Mouse (Mus musculus) brain, adult 10 weeks (tissue): Measurements from ENCODE around the gene Clptm1. TPM values are rescaled to one million over a fixed set of nuclear protein-coding genes. Genes with fewer than 3 reads are reported as not detected.

ENCODE experiments used
- polyA plus RNA-seq: library from polyadenylated mRNA; stranded (reverse); fragments of 350-450 nt; fragmentation: Illumina TruSeq; extraction: RNeasy Lipid Tissue Mini Kit (QIAGEN cat#74804); gene quantifications from one replicate; pipeline ENCODE4 v1.2.3, GENCODE M21; 2015; ENCODE audit warnings: low read depth, low replicate concordance

The Clptm1 gene
- polyA plus RNA-seq: 134 TPM

DNA sequence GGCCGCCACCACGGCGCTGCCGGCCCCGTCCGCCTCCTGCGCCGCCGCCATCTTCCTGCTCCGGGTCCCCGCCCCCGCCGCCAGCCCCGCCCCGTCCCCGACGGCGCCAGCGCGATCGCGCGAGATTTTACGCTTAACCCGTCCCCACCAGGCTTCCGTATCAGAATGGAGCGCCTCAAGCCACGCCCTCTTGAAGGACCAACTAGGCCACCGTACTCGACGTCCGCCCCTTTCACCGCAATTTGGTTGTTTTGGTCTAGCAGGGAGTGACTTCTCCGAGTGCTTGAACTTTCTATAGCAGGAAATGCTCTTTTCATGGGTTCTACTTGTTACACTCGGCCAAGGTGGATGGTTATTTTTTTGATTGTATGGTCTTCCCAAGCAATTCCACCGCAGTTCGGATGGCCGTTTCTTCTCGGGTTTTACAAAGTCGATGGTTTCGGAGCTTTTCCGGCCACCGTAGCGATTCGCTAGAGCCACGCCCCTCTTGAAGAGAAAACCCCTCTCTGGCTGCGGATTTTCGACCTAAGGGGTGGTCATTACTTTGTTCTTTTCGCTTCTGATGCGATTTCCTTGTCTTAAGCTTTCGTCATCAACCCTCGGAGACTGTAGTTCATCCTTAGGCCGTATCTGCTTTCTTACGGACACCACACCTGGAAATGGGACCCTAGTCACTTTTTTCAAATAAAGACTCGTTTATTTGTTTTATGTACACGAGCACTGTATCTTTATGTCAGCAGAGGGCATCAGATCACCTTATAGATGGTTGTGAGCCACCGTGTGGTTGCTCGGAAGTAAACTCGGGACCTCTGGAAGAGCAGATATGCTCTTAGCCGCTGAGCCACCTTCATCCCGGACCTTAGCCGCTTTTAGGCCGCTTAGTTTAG is at the start of gene Clptm1:
Gene Clptm1 (minus strand): TSS at position 79 of the 887 bp plus-strand sequence.

DNA sequence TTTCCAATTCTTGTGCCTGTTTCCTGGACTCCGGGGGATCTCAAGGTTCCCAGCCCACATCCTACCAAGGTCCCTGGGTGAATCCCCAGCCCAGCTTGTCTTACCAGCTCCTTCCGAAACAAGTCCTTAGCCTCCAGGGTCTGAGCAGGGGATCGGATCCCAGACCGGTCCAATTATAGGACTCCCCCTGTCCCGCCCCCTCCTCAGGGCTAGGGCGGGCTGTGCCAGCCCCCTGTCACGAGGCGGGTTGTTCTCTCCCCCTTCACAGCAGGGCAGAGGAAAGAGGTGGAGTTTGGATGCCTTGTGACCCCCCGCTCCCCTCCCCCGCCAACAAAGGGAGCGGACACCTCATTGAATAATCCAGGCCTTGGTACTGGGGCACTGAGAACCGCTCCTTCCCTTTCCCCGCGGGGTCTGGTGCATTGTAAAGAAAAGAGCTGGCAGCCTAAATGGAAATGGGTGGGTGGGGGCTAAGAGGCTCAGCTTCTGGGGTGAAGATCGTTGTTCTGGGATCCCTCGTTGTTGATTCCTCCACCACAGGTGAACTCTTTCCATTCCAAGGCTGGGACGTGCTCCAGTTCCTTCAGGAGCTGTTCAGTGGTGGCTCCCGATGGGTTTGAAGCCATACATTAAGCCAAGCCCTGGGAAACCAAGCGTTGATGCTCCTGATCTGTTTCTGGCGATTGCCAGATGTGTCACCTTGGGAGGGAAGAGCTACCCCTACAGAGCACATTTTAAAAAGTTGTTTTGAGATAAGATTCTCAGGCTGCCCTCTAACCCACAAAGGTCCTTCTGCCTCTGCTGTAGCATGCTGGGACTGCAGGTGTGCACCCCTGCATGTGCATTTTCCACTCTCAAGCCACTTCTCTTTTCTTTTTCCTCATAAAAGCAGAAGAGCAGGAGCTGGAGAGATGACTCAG is 34.3 kb upstream of the Clptm1 start, which contains the start of gene Apoe:
Gene Apoe (minus strand): TSS at position 282 of the 920 bp plus-strand sequence.

DNA sequence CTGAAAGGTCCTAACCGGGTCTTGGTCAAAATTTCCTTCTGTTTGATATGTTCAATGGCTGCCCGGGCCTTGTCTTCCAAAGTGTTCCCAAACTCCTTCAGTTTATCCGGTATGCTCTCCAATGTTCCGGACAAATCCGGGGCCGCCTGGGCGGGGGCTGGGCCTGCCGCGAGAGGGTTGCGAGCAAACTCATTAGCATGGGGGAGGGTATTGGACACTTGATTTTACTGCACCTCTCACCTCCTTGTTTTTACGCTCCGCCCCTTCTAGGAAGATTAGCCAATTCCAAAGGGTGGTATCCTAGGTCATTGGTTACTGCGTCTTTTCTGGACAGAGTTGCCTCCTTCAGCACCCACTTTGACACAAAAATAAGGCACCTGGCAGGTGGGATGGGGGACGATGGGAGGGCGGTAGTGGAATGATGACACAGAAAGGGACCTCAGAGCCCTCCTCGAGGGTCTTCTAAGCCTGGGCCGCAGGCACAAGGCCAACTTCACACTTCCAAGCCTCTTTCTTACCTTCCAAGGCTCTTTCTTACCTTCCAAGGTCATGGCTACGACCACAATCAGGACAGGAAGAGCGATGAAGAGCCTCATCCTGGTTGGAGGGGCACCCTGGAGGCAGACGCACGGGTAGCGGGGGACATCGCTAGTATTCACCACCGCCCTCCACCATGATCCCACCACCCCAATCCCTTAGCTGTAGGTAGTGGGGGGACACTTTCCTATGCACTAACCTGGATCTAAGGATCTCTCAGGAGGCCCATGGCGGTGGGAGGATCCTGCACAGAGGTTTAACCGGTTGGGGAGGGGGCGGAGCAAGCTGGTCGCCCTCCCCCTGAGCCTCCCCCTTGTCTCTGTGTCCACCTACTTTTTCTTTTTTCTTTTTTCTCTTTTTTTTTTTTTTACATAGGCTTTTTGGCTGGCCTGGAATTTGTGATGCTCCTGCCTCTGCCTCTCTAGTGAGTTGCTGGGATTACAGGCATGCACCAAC is 27.3 kb upstream of the Clptm1 start, which contains the start of gene Apoc1:
Gene Apoc1 (minus strand): TSS at position 788 of the 993 bp plus-strand sequence.

DNA sequence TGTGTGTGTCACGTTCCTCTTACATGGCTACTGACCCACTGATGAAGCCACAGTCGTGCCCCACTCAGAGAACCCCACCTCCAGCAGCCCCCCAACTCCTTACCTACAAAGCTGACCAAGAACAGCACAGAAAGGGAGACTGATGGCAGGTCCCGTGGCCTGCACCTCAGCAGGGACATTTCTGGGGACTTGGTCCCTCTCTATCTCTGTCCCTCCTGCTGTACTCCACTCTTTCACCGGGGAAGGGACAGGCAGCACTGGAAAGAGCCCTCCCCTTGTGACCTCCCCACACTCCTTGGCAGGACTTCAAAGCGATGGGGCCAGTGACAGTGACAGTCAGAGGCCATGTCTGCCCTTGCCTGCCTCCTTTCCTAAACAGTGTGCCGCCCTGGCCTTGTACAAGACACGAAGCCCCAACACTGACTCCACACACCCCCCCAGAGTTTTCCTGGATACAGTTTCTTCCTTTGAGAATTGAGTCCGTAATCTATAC is 16.4 kb upstream of the Clptm1 start, which contains the start of the genes Gm44805 and Apoc4:
Gene Gm44805 (minus strand): TSS at position 222 of the 493 bp plus-strand sequence.
Gene Apoc4 (minus strand): TSS at position 278 of the 493 bp plus-strand sequence.

DNA sequence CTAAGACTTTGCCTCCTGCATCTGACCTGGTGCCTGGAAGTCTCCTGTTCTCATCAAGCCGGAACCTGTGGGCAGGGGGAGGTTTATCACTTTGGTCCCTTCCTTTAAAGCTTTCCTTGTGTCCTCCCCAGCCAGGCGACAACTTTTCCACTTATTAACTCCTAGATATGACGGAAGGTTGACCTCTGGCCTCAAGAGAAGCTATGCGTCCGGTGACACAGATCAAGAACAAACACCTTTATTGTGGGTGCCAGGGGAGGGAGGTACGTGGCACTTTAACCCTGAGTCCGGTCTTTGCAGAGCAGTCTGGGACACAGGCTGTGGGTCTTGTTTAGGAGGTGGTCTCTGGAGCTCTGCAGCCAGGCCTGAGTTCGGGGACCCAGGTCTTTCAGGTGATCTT is 13.0 kb upstream of the Clptm1 start, which contains the start of gene Apoc2:
Gene Apoc2 (minus strand): TSS at position 70 of the 400 bp plus-strand sequence.

DNA sequence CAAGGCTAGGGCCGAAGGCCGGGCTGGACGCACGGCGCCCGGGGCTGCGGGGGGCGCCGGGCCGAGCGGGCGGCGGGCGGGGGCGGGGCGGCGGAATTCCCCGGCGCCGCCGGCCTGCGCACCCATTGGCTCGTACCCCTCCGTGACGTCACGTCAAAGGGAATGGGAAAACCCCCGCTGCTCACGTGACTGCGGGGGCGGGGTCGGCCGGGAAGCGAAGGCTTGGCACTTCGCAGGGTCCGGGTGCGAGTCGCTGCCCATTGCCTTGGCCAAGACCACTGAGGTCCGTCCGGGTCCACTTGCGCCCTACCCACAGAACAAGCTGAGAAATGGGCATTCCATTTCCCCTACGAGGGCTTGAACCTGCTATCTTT is 35.5 kb downstream of the Clptm1 start, which contains the start of gene Relb:
Gene Relb (minus strand): TSS at position 78 of the 374 bp plus-strand sequence.

DNA sequence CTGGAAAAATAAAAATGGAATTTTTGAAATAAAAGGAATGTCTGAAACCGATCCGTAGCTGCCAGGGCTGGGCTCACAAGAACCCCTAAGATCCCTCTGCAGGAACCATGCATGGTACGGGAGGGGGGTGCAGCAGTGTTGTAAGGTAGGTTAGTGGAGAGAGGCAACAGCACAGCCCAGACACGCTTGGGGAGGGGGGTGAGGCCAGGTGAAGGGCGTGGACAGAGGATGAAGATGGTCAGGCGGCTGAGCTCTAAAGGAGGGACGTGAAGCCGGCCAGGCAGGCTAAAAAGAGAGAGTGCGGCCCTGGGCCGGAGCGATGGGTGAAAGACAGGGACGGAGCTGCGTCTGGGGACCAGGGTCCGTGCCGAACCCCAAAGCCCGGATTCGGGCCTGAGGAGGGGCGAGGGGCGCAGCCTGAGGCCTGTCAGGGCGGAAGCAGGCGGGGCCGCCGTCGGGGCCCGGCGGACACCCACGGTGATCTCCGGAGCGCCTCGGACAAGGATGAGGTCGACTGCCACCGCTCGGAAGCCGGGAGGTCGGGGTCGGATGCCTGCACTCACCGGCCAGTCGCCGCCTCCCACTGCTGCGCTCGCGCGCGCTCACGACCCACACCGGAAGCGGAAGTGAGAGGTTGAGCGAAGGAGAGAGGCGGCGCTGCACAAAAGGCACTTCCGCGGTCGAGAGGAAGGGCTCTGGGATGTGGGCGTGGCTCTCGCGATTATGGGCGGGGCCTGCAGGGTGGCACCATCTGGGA is 60.8 kb downstream of the Clptm1 start, which contains the start of gene Clasrp:
Gene Clasrp (minus strand): TSS at position 638 of the 757 bp plus-strand sequence.

Other genes with a start within 250 kb of the Clptm1 start
- 41.6 TPM for gene Mark4, start 206.2 kb downstream of the Clptm1 start, polyA plus RNA-seq
- 0.21 TPM for gene Exoc3l2, start 201.7 kb downstream of the Clptm1 start, polyA plus RNA-seq
- 7.8 TPM for gene Bloc1s3, start 156.7 kb downstream of the Clptm1 start, polyA plus RNA-seq
- gene Trappc6a, start 156.6 kb downstream of the Clptm1 start, polyA plus RNA-seq: 20.7 TPM
- 0.51 TPM for gene Nkpd1, start 147.2 kb downstream of the Clptm1 start, polyA plus RNA-seq
- 121 TPM for gene Ppp1r37, start 102.0 kb downstream of the Clptm1 start, polyA plus RNA-seq
- 2.2 TPM for gene Zfp296, start 87.7 kb downstream of the Clptm1 start, polyA plus RNA-seq
- gene Gemin7, start 87.4 kb downstream of the Clptm1 start, polyA plus RNA-seq: 70.4 TPM
- gene Clasrp, start 60.5 kb downstream of the Clptm1 start, polyA plus RNA-seq: 61.8 TPM
- 5.4 TPM for gene Relb, start 35.6 kb downstream of the Clptm1 start, polyA plus RNA-seq
- not detected for gene Apoc2, start 12.9 kb upstream of the Clptm1 start, polyA plus RNA-seq
- gene Gm44805, start 16.4 kb upstream of the Clptm1 start, polyA plus RNA-seq: not detected
- not detected for gene Apoc4, start 16.4 kb upstream of the Clptm1 start, polyA plus RNA-seq
- gene Apoc1, start 27.6 kb upstream of the Clptm1 start, polyA plus RNA-seq: 12.2 TPM
- 3,083 TPM for gene Apoe, start 34.2 kb upstream of the Clptm1 start, polyA plus RNA-seq
- gene Tomm40, start 50.4 kb upstream of the Clptm1 start, polyA plus RNA-seq: 89.9 TPM
- gene Nectin2, start 85.5 kb upstream of the Clptm1 start, polyA plus RNA-seq: 7.5 TPM
- gene Bcam, start 106.0 kb upstream of the Clptm1 start, polyA plus RNA-seq: 16.0 TPM
- not detected for gene Cblc, start 131.8 kb upstream of the Clptm1 start, polyA plus RNA-seq
- 0.42 TPM for gene Bcl3, start 157.7 kb upstream of the Clptm1 start, polyA plus RNA-seq
- 2.8 TPM for gene Gm19345, start 187.0 kb upstream of the Clptm1 start, polyA plus RNA-seq
- gene Ceacam16, start 196.3 kb upstream of the Clptm1 start, polyA plus RNA-seq: not detected
- not detected for gene Ceacam19, start 222.9 kb upstream of the Clptm1 start, polyA plus RNA-seq